Mouse (Mus musculus) stomach, postnatal 0 days (tissue): ENCODE results near the gene Slc5a12.

Source experiments
- CTCF ChIP-seq: IDR thresholded peaks from 2 replicates; pipeline ENCODE4 v1.5.1; 2016; ENCODE audit warnings: antibody characterized with exemption, low read depth, mild to moderate bottlenecking, moderate library complexity
- EP300 ChIP-seq: optimal IDR thresholded peaks from 2 replicates; pipeline ENCODE3; 2016; ENCODE audit warnings: antibody characterized with exemption

GRCm38 (mm10) chr2:110596932-110597331 is at the start of gene Slc5a12:
- TF ChIP-seq CTCF (no peak), EP300 (no peak)
